Mouse (Mus musculus) liver, embryonic 15.5 days (tissue): ENCODE measurements around the gene Nsl1. TPM values are rescaled to one million over a fixed set of nuclear protein-coding genes. Genes with fewer than 3 reads are reported as not detected.

Experiments
- ATAC-seq: fragments of 200-750 bp; cut with Nextera tagmentation; 2 replicates; pipeline ENCODE4 v1.8.0; 2017; ENCODE audit warnings: moderate number of reproducible peaks, mild to moderate bottlenecking, moderate library complexity; ENCODE audit not compliant: insufficient read depth
- H3K27ac ChIP-seq: fragments of 300-500 bp; sonication (generic); replicated peaks from 2 replicates; pipeline ENCODE4 v1.5.1; 2015; ENCODE audit warnings: mild to moderate bottlenecking, inconsistent platforms
- H3K27me3 ChIP-seq: fragments of 300-500 bp; sonication (generic); 2 replicates; pipeline ENCODE4 v1.6.1; 2015; ENCODE audit warnings: mild to moderate bottlenecking, inconsistent platforms
- H3K36me3 ChIP-seq: fragments of 300-500 bp; sonication (generic); replicated peaks from 2 replicates; pipeline ENCODE4 v1.6.1; 2015; ENCODE audit warnings: moderate library complexity, mild to moderate bottlenecking, inconsistent platforms
- H3K4me1 ChIP-seq: fragments of 300-500 bp; sonication (generic); replicated peaks from 2 replicates; pipeline ENCODE4 v1.6.1; 2015; ENCODE audit warnings: inconsistent platforms
- H3K4me2 ChIP-seq: fragments of 300-500 bp; sonication (generic); 2 replicates; pipeline ENCODE4 v1.6.1; 2015; ENCODE audit warnings: moderate library complexity, mild to moderate bottlenecking, inconsistent platforms
- H3K4me3 ChIP-seq: fragments of 300-500 bp; sonication (generic); replicated peaks from 2 replicates; pipeline ENCODE4 v1.5.1; 2015; ENCODE audit warnings: mild to moderate bottlenecking, inconsistent platforms
- H3K9ac ChIP-seq: fragments of 300-500 bp; sonication (generic); 2 replicates; pipeline ENCODE4 v1.6.1; 2015; ENCODE audit warnings: moderate library complexity, mild to moderate bottlenecking, inconsistent platforms
- H3K9me3 ChIP-seq: fragments of 300-500 bp; sonication (generic); replicated peaks from 2 replicates; pipeline ENCODE4 v1.6.1; 2016; ENCODE audit warnings: inconsistent platforms
- WGBS: fragments of 180-500 bp; shearing (Covaris S2); methylation state at CpG from one replicate; pipeline ENCODE4 v1.1.7; 2015; ENCODE audit warnings: mixed read lengths; ENCODE audit not compliant: insufficient replicate concordance; 5-methylcytosine and 5-hydroxymethylcytosine counted together
- polyA plus RNA-seq: library from polyadenylated mRNA; unstranded; fragments of >200 nt; fragmentation: Nextera tagmentation; extraction: Ambion mirVana; gene quantifications from 2 replicates; pipeline ENCODE4 v1.2.1, GENCODE M21; 2015

Gene Nsl1
- polyA plus RNA-seq, 1 experiment from 2014 or later: 14.6 TPM

- H3K4me2 ChIP-seq: no peak overlapping the region
- no peaks in the 10 kb centered on the region for H3K9me3 ChIP-seq
- 57% methylated on average over 9 of the region's 9 CpGs for WGBS
- no peak for ATAC-seq
- no peak overlapping the region for H3K4me3 ChIP-seq
- H3K9ac ChIP-seq: no peak overlapping the region
- peaks cover 17% of the 10 kb centered on the region; the same call in 1 of the 2 replicates for H3K4me1 ChIP-seq
- peaks cover 52% of the 10 kb centered on the region for H3K27me3 ChIP-seq
- H3K36me3 ChIP-seq: no peaks in the 10 kb centered on the region
- H3K27ac ChIP-seq: no peak overlapping the region
These were observed 32.2 kb downstream of the Nsl1 start for GRCm38 (mm10) chr1:191095019-191095418.

- Histone ChIP-seq H3K4me3 (no peak overlapping the region), H3K36me3 (no peaks in the 10 kb centered on the region), H3K9ac (no peak overlapping the region), H3K9me3 (no peaks in the 10 kb centered on the region), H3K4me1 (peaks cover 17% of the 10 kb centered on the region; the same call in 1 of the 2 replicates), H3K27ac (no peak overlapping the region), H3K27me3 (peaks cover 61% of the 10 kb centered on the region), H3K4me2 (peak overlapping the region; percentile 67)
- 32% methylated on average over 14 of the region's 14 CpGs for WGBS
- ATAC-seq: 0 out of 2 replicates have a peak, but pooled peaks have one; percentile 26
These were observed 34.3 kb downstream of the Nsl1 start for GRCm38 (mm10) chr1:191096871-191097681.

- no peaks in the 10 kb centered on the region for H3K36me3 ChIP-seq
- H3K9ac ChIP-seq: 0 out of 2 replicates have a peak within 1 kb of the TSS, but pooled peaks have one; percentile 3
- ATAC-seq: peak; percentile 49
- no peak within 1 kb of the TSS for H3K27ac ChIP-seq
- H3K27me3 ChIP-seq: peaks cover 61% of the 10 kb centered on the region
- 2% methylated on average over 91 of the region's 95 CpGs for WGBS
- H3K4me2 ChIP-seq: peak within 1 kb of the TSS; percentile 67
- H3K9me3 ChIP-seq: no peaks in the 10 kb centered on the region
- H3K4me3 ChIP-seq: peak within 1 kb of the TSS; percentile 49
- H3K4me1 ChIP-seq: peaks cover 17% of the 10 kb centered on the region; the same call in 1 of the 2 replicates
These were observed 35.3 kb downstream of the Nsl1 start, which contains the start of gene Batf3 for GRCm38 (mm10) chr1:191097802-191098747. TSS of gene Batf3 (plus strand) at chr1:191097847.

GRCm38 (mm10) chr1:191099114-191099513 is 36.3 kb downstream of the Nsl1 start:
- no peak overlapping the region for H3K9ac ChIP-seq
- peaks cover 60% of the 10 kb centered on the region for H3K27me3 ChIP-seq
- H3K36me3 ChIP-seq: no peaks in the 10 kb centered on the region
- H3K4me3 ChIP-seq: no peak overlapping the region
- no peak for ATAC-seq
- H3K27ac ChIP-seq: no peak overlapping the region
- H3K4me2 ChIP-seq: no peak overlapping the region
- 33% methylated on average over 5 of the region's 5 CpGs for WGBS
- peaks cover 17% of the 10 kb centered on the region; the same call in 1 of the 2 replicates for H3K4me1 ChIP-seq
- H3K9me3 ChIP-seq: no peaks in the 10 kb centered on the region

GRCm38 (mm10) chr1:191099772-191100291 is 37.0 kb downstream of the Nsl1 start:
- WGBS: 62% methylated on average over 5 of the region's 5 CpGs
- H3K4me2 ChIP-seq: no peak overlapping the region
- no peak for ATAC-seq
- H3K9ac ChIP-seq: no peak overlapping the region
- H3K4me3 ChIP-seq: no peak overlapping the region
- peaks cover 17% of the 10 kb centered on the region; the same call in 1 of the 2 replicates for H3K4me1 ChIP-seq
- H3K27me3 ChIP-seq: peaks cover 57% of the 10 kb centered on the region
- no peaks in the 10 kb centered on the region for H3K36me3 ChIP-seq
- no peaks in the 10 kb centered on the region for H3K9me3 ChIP-seq
- no peak overlapping the region for H3K27ac ChIP-seq

GRCm38 (mm10) chr1:191102730-191103370 is 40.0 kb downstream of the Nsl1 start:
- H3K9ac ChIP-seq: no peak overlapping the region
- no peak overlapping the region for H3K4me2 ChIP-seq
- H3K27me3 ChIP-seq: peaks cover 44% of the 10 kb centered on the region
- peaks cover 9% of the 10 kb centered on the region; the same call in 1 of the 2 replicates for H3K4me1 ChIP-seq
- no peak overlapping the region for H3K27ac ChIP-seq
- no peaks in the 10 kb centered on the region for H3K36me3 ChIP-seq
- H3K9me3 ChIP-seq: no peaks in the 10 kb centered on the region
- ATAC-seq: no peak
- H3K4me3 ChIP-seq: no peak overlapping the region
- 68% methylated on average over 15 of the region's 15 CpGs for WGBS

GRCm38 (mm10) chr1:191105246-191105645 is 42.4 kb downstream of the Nsl1 start:
- Histone ChIP-seq H3K4me3 (no peak overlapping the region), H3K4me1 (peaks cover 2% of the 10 kb centered on the region; the same call in 1 of the 2 replicates), H3K36me3 (no peaks in the 10 kb centered on the region), H3K9me3 (no peaks in the 10 kb centered on the region), H3K9ac (no peak overlapping the region), H3K27ac (no peak overlapping the region), H3K4me2 (no peak overlapping the region), H3K27me3 (peaks cover 28% of the 10 kb centered on the region)
- 64% methylated on average over 9 of the region's 9 CpGs for WGBS
- no peak for ATAC-seq

- Histone ChIP-seq H3K4me1 (peaks cover 8% of the 10 kb centered on the region; the same call in 1 of the 2 replicates), H3K9me3 (no peaks in the 10 kb centered on the region), H3K27ac (no peak overlapping the region), H3K9ac (no peak overlapping the region), H3K27me3 (0 out of 2 replicates have a peak, but pooled peaks cover 22% of the 10 kb centered on the region), H3K36me3 (no peaks in the 10 kb centered on the region), H3K4me3 (no peak overlapping the region), H3K4me2 (no peak overlapping the region)
- ATAC-seq: no peak
- 45% methylated on average over 10 of the region's 10 CpGs for WGBS
These were observed 44.5 kb downstream of the Nsl1 start for GRCm38 (mm10) chr1:191107306-191107705.

- ATAC-seq: no peak
- 62% methylated on average over 9 of the region's 9 CpGs for WGBS
- Histone ChIP-seq H3K36me3 (no peaks in the 10 kb centered on the region), H3K9me3 (no peaks in the 10 kb centered on the region), H3K4me2 (no peak overlapping the region), H3K27me3 (0 out of 2 replicates have a peak, but pooled peaks cover 17% of the 10 kb centered on the region), H3K4me3 (no peak overlapping the region), H3K4me1 (peaks cover 8% of the 10 kb centered on the region; the same call in 1 of the 2 replicates), H3K27ac (no peak overlapping the region), H3K9ac (no peak overlapping the region)
These were observed 47.1 kb downstream of the Nsl1 start for GRCm38 (mm10) chr1:191109907-191110306.

- Histone ChIP-seq H3K9me3 (no peaks in the 10 kb centered on the region), H3K27me3 (0 out of 2 replicates have a peak, but pooled peaks cover 17% of the 10 kb centered on the region), H3K9ac (no peak overlapping the region), H3K4me1 (peaks cover 8% of the 10 kb centered on the region; the same call in 1 of the 2 replicates), H3K36me3 (no peaks in the 10 kb centered on the region), H3K4me3 (no peak overlapping the region), H3K4me2 (peak overlapping the region; percentile 11; the same call in 1 of the 2 replicates), H3K27ac (peak overlapping the region; percentile 59)
- 21% methylated on average over 8 of the region's 8 CpGs for WGBS
- peak; percentile 45; the same call in 1 of the 2 replicates for ATAC-seq
These were observed 48.3 kb downstream of the Nsl1 start for GRCm38 (mm10) chr1:191111146-191111545.
